Mouse (Mus musculus) thymus, adult 2 months (tissue): ENCODE results near the gene 3110082I17Rik. TPM values are rescaled to one million over a fixed set of nuclear protein-coding genes. Genes with fewer than 3 reads are reported as not detected.

Source experiments
- DNase-seq: peaks from one replicate; pipeline ENCODE4 v3.0.0; 2021
- H3K27ac ChIP-seq: fragments of 200-500 bp; 2 replicates; pipeline ENCODE4 v1.5.1; 2012; ENCODE audit warnings: low read length, control low read depth; ENCODE audit not compliant: control insufficient read depth, insufficient read depth
- H3K27me3 ChIP-seq: fragments of 200-500 bp; 2 replicates; pipeline ENCODE4 v1.6.1; 2012; ENCODE audit warnings: mild to moderate bottlenecking, low read length, moderate library complexity, mixed read lengths; ENCODE audit not compliant: control insufficient read depth, insufficient read depth
- H3K36me3 ChIP-seq: fragments of 200-500 bp; 2 replicates; pipeline ENCODE4 v1.6.1; 2012; ENCODE audit warnings: mild to moderate bottlenecking, low read length, moderate library complexity; ENCODE audit not compliant: control insufficient read depth, insufficient read depth
- H3K4me1 ChIP-seq: fragments of 200-500 bp; replicated peaks from 2 replicates; pipeline ENCODE4 v1.6.1; 2012; ENCODE audit warnings: low read length; ENCODE audit not compliant: control insufficient read depth, insufficient read depth
- H3K4me3 ChIP-seq: fragments of 200-500 bp; 2 replicates; pipeline ENCODE4 v1.5.1; 2012; ENCODE audit warnings: mild to moderate bottlenecking, low read length, control low read depth, moderate library complexity; ENCODE audit not compliant: control insufficient read depth, insufficient read depth
- CTCF ChIP-seq: fragments of 200-500 bp; IDR thresholded peaks from 2 replicates; pipeline ENCODE4 v1.5.1; 2012; ENCODE audit warnings: mild to moderate bottlenecking, control low read depth, low read length, moderate library complexity, borderline replicate concordance; ENCODE audit not compliant: control insufficient read depth, poor library complexity, insufficient read depth; ENCODE audit errors: extremely low read depth
- POLR2A ChIP-seq: fragments of 200-500 bp; IDR thresholded peaks from 2 replicates; pipeline ENCODE4 v1.6.1; 2012; ENCODE audit warnings: mild to moderate bottlenecking, low read length, control low read depth, moderate library complexity; ENCODE audit not compliant: control insufficient read depth, poor library complexity, insufficient read depth; ENCODE audit errors: extremely low read depth
- WGBS: fragments of 180-500 bp; shearing (Covaris S2); methylation state at CpG from one replicate; pipeline ENCODE4 v1.1.7; 2018; 5-methylcytosine and 5-hydroxymethylcytosine counted together
- polyA plus RNA-seq: library from polyadenylated mRNA; depleted of rRNA; stranded (reverse); fragments of >200 nt; gene quantifications from 2 replicates; pipeline ENCODE4 v1.2.3, GENCODE M21; 2012

Gene 3110082I17Rik
- polyA plus RNA-seq, 1 experiment, result 7.5 TPM

DNA sequence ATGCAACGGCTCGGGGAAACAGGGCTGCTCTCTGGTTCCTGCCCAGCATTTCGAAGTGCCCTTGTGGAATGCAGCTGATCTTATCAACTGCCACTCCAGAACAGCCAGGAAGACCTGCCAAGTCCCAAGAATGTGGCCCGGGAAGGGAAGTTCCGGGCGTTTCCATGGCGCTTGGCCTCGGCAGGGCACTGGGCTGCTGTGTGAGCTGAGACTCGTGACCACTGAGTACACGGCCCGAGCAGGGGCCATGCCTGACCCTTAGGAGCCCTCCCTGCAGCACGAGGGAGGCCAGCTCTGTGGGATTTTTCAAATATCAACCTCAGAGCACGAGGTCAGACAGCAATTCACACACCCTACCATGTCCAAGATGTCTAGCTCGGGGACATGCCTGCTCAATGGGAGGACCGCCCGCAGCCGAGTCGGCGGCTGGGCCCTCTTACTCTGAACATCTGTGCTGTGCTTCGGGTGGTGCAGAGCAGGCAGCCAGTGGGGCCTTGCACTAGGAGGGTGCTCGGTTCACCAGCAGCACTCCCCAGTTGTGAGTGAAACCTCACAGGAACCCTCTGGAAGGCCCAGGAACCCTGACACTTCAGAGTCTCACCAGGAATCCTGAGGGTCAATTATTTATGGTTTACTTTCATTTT, 81.2 kb downstream of the 3110082I17Rik start:
- TF ChIP-seq POLR2A (no peak), CTCF (no peak)
- peak; percentile 47 for DNase-seq
- WGBS, result 25% methylated on average over 21 of the region's 21 CpGs
- peaks cover 65% of the 10 kb centered on the region for H3K4me1 ChIP-seq
- peak overlapping the region; percentile 5; the same call in 1 of the 2 replicates for H3K27ac ChIP-seq
- H3K27me3 ChIP-seq, result no peaks in the 10 kb centered on the region
- H3K4me3 ChIP-seq, result peak overlapping the region; percentile 25
- H3K36me3 ChIP-seq, result no peaks in the 10 kb centered on the region

DNA sequence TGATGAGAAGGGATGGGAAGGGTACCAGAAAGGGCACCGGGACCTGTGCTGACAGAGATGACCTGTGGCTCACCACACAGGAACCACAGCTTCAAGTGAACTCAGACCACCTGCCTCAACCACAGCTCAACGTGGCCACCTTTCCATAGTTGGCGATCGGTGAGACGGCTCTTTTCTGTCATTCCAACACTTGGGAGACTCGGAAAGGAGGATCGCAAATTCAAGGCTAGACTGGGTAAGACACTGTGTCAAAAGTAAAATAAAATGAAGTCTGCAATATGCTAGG, 82.1 kb downstream of the 3110082I17Rik start:
- Histone ChIP-seq H3K4me3 (0 out of 2 replicates have a peak overlapping the region, but pooled peaks have one; percentile 2), H3K4me1 (peaks cover 61% of the 10 kb centered on the region), H3K27ac (peak overlapping the region; percentile 65), H3K27me3 (no peaks in the 10 kb centered on the region), H3K36me3 (no peaks in the 10 kb centered on the region)
- TF ChIP-seq CTCF, result no peak
- no peak for TF ChIP-seq POLR2A
- DNase-seq, result no peak
- WGBS, result 29% methylated on average over 7 of the region's 7 CpGs

DNA sequence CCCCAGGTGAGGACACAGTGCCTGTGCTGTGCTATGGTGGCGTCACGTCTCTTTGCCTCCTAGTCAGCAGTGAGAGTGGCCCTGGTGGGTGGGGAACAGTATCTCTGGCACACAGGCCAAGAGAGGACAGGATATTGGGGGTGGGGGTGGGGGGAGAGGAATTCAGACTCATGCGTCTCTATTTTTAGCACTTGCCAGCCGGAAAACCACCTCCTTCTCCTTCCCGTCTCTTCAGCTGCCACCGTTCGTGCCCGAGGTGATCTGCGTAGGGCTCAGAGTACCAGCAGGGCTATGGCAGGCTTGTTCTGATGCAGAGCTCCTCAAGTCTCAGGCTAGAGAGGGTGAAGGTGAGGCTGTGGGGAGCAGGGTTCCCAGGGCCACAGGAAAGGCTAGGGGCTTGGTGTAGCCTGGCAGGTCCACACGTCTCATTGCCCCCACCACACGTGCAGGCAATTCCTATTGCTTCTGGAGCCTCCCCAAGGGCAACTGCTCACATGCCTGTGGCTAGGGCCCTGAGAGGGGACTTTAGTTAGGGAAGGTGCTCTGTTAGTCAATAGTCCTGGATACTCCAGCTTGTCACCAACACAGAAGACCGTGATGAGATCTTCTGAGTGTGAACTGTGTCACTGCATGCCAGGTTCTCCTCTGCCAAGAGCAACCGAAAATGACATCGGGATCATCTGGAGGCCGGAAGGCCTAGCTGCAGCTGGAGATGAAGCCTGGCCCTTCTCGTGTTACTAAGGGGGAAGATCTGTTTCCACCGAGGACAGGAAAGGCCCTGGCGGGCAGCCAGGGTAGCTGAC, 82.7 kb downstream of the 3110082I17Rik start, which contains the start of gene Gpr146:
Gene Gpr146 (plus strand): TSS at position 230 of the 803 bp plus-strand sequence.
- Histone ChIP-seq H3K4me1 (peaks cover 57% of the 10 kb centered on the region), H3K36me3 (no peaks in the 10 kb centered on the region), H3K27me3 (no peaks in the 10 kb centered on the region), H3K27ac (peak within 1 kb of the TSS; percentile 65), H3K4me3 (0 out of 2 replicates have a peak within 1 kb of the TSS, but pooled peaks have one; percentile 2)
- TF ChIP-seq CTCF (no peak), POLR2A (no peak)
- peak; percentile 50 for DNase-seq
- 11% methylated on average over 18 of the region's 18 CpGs for WGBS

DNA sequence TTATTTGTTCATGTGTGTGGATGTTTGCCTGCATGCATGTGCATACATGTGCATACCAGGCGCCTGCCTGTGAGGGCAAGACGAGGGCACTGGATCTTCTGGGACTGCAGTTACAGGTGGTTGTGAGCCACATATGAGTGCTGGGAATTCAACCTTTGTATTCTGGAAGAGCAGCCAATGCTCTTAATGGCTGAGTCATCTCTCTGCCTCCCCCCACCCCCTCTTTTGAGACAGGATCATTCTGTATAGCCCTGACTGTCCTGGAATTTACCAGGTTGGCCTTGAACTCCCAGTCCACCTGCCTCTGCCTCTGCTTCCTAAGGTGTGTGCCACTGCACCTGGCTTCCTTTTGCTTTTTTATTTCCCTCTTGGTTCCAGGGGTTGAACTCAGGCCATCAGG, 85.5 kb downstream of the 3110082I17Rik start:
- Histone ChIP-seq H3K4me1 (peaks cover 48% of the 10 kb centered on the region), H3K4me3 (no peak overlapping the region), H3K27ac (no peak overlapping the region), H3K27me3 (no peaks in the 10 kb centered on the region), H3K36me3 (no peaks in the 10 kb centered on the region)
- 95% methylated on average over 2 of the region's 2 CpGs for WGBS
- DNase-seq, result no peak
- TF ChIP-seq POLR2A, result no peak
- no peak for TF ChIP-seq CTCF

DNA sequence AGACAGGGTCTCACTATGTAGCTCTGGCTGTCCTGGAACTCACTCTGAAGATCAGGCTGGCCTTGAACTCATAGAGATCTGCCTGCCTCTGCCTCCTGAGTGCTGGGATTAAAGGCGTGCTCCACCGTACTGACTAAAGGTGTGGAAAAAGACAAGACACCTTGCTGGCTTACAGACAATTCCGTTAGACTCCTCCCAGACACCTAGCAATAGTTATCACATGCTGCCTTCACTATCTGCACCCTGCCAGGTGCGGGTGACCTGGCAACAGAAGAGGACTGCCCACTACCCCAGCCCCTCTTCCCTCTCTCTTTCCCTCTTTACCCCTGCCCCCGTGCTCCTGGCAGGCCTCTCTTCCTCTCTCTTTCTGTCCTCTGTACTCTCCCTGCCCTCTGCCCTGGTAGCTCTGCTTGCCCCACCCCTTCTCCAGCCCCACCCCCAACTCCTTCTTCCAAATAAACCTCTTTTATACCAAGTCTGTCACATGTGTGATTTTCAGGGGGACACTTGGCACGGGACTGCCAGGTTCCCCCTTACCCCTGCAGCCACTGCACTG, 86.4 kb downstream of the 3110082I17Rik start:
- DNase-seq, result no peak
- WGBS, result 71% methylated on average over 6 of the region's 6 CpGs
- H3K4me1 ChIP-seq, result peaks cover 41% of the 10 kb centered on the region

DNA sequence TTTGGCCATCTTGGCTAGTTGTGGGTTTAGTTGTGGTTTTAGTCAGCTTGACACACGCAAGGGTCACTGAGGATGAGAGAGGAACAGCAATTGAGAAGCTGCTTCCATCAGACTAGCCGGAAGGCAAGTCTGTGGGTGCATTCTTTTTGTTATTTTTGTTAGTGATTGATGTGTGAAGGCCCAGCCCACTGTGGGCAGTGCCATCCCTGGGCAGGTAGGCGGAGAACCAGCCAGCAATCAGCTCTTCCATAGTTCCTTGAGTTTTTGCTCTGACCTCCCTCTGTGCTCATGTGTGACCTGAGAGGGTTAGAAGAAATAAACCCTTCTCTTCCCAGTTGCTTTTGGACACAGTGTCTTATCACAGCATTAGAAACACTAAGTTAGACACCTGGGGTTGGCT, 87.2 kb downstream of the 3110082I17Rik start:
- no peak for DNase-seq
- Histone ChIP-seq H3K27ac (no peak overlapping the region), H3K4me1 (peaks cover 40% of the 10 kb centered on the region), H3K27me3 (no peaks in the 10 kb centered on the region), H3K36me3 (no peaks in the 10 kb centered on the region), H3K4me3 (no peak overlapping the region)
- no peak for TF ChIP-seq POLR2A
- TF ChIP-seq CTCF, result no peak
- WGBS, result 90% methylated on average over 3 of the region's 3 CpGs

More for the DNA sequence above, 86.4 kb downstream of the 3110082I17Rik start:
- no peak overlapping the region for H3K4me3 ChIP-seq
- no peaks in the 10 kb centered on the region for H3K27me3 ChIP-seq
- H3K27ac ChIP-seq, result no peak overlapping the region
- H3K36me3 ChIP-seq, result no peaks in the 10 kb centered on the region
- TF ChIP-seq POLR2A (no peak), CTCF (no peak)
